Mouse (Mus musculus): ENCODE results near the gene Adamts6.

DNA sequence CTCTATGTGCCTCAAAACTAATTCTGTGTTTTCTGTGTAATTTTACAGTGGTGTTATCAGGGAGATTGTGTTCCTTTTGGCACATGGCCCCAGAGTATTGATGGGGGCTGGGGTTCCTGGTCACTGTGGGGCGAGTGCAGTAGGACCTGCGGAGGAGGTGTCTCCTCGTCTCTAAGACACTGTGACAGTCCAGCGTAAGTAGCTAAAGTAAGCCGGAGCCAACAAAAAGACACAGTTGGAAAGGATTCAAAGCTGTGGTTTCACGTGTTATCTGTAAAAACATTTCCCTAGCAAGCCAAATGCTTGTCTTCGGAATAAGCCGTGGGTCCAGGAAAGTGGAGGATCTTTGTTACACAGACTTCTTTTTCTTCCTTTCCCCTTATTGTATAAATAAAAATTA is 110.2 kb downstream of the Adamts6 start:
- TF ChIP-seq CTCF (IDR thresholded peaks at IDR 0.05; ENCODE audit: extremely low read depth, insufficient read depth, insufficient read length, insufficient replicate concordance) (no peak), POLR2A (IDR thresholded peaks at IDR 0.05; ENCODE audit: low read depth, low read length) (no peak)

All from spleen, adult 2 months (tissue).